Mouse (Mus musculus) retina, postnatal 7 days (tissue): ENCODE data around the gene Lrtm2.

ENCODE experiments used
- DNase-seq: peaks from one replicate; pipeline ENCODE4 v3.0.0-alpha.2; 2012; ENCODE audit warnings: low read depth, low spot score

Gene Lrtm2

GRCm38 (mm10) chr6:119336124-119336523 is 5.6 kb upstream of the Lrtm2 start:
- no peak for DNase-seq

GRCm38 (mm10) chr6:119333831-119334230 is 3.3 kb upstream of the Lrtm2 start:
- no peak for DNase-seq

GRCm38 (mm10) chr6:119333202-119333601 is 2.6 kb upstream of the Lrtm2 start:
- no peak for DNase-seq

GRCm38 (mm10) chr6:119332111-119332510 is 1.5 kb upstream of the Lrtm2 start:
- DNase-seq = no peak

GRCm38 (mm10) chr6:119329936-119330335 is 630 bp downstream of the Lrtm2 start:
- no peak for DNase-seq

GRCm38 (mm10) chr6:119329215-119329714 is 1.3 kb downstream of the Lrtm2 start:
- DNase-seq = peak; percentile 88

- no peak for DNase-seq
Observed at GRCm38 (mm10) chr6:119328521-119329115, 1.9 kb downstream of the Lrtm2 start.

GRCm38 (mm10) chr6:119326541-119326940 is 4.0 kb downstream of the Lrtm2 start:
- no peak for DNase-seq

GRCm38 (mm10) chr6:119325978-119326377 is 4.6 kb downstream of the Lrtm2 start:
- DNase-seq = no peak

- no peak for DNase-seq
Observed at GRCm38 (mm10) chr6:119324776-119325175, 5.8 kb downstream of the Lrtm2 start.

- no peak for DNase-seq
Observed at GRCm38 (mm10) chr6:119321752-119322151, 8.8 kb downstream of the Lrtm2 start.

- no peak for DNase-seq
Observed at GRCm38 (mm10) chr6:119320481-119320880, 10.1 kb downstream of the Lrtm2 start.

- no peak for DNase-seq
Observed at GRCm38 (mm10) chr6:119319358-119319757, 11.2 kb downstream of the Lrtm2 start.

- no peak for DNase-seq
Observed at GRCm38 (mm10) chr6:119318732-119319131, 11.8 kb downstream of the Lrtm2 start.

GRCm38 (mm10) chr6:119314751-119315476 is 15.7 kb downstream of the Lrtm2 start:
- DNase-seq = no peak

- DNase-seq = no peak
Observed at GRCm38 (mm10) chr6:119313588-119314375, 16.8 kb downstream of the Lrtm2 start.

GRCm38 (mm10) chr6:119313096-119313495 is 17.5 kb downstream of the Lrtm2 start:
- no peak for DNase-seq

- no peak for DNase-seq
Observed at GRCm38 (mm10) chr6:119312381-119312780, 18.2 kb downstream of the Lrtm2 start.

GRCm38 (mm10) chr6:119310176-119310575 is 20.4 kb downstream of the Lrtm2 start:
- no peak for DNase-seq

GRCm38 (mm10) chr6:119307867-119308413 is 22.6 kb downstream of the Lrtm2 start:
- no peak for DNase-seq

- no peak for DNase-seq
Observed at GRCm38 (mm10) chr6:119303331-119303730, 27.2 kb downstream of the Lrtm2 start.

- no peak for DNase-seq
Observed at GRCm38 (mm10) chr6:119301310-119301709, 29.3 kb downstream of the Lrtm2 start.
